10 mouse cellular contexts compared by ENCODE assay signal in the genomic region with DNA sequence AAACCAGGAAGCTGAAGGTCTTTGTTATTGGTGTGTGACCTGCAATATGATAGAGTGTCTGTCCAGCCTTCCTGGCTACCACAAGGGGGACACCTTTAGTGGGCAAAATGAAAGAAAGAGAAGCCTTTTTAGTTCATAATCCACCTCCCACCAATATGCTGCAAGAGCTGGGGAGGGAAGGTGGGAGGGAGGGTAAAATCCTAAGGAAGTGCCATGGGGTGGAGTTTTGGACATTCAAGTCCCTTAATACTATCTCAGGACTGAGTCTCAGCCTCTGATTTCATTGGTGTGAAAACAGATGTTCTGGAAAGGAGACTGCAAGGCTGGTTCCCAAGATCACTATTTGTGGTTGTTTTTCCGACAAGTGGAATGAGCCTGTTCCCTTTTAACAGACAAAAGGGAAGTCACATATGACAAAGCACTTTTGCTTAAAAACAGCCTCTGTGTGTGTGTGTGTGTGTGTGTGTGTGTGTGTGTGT. TPM values are rescaled to one million over a fixed set of nuclear protein-coding genes. Genes with fewer than 3 reads are reported as not detected.
DNase-seq lines count a peak whose midpoint lies in the region; ATAC-seq and TF ChIP-seq lines count a peak whose summit lies in the region.
"Had no signal": no experiment of that assay in that cellular context is flagged by ENCODE, and none has a peak within 500 bp of the region (broad histone marks: within the 10 kb centered on the region; RNA-seq: fewer than 3 reads in every experiment).

No protein-coding gene starts in this region.

- no peaks in the 10 kb centered on the region for H3K9me3 ChIP-seq in hindbrain, postnatal 0 days (ENCODE audit: low read length)
- H3K9me3 ChIP-seq in hindbrain, embryonic 16.5 days (ENCODE audit: control insufficient read depth, low read length): no peaks in the 10 kb centered on the region; the same call in 1 of the 2 replicates
- H3K9me3 ChIP-seq in heart, embryonic 15.5 days (replicated peaks): no peaks in the 10 kb centered on the region
- H3K9me3 ChIP-seq: limb, embryonic 15.5 days had no signal

- H3K4me2 ChIP-seq in hindbrain, postnatal 0 days (ENCODE audit: low read depth, low read length): no peak overlapping the region
- no peak overlapping the region for H3K4me2 ChIP-seq in hindbrain, embryonic 16.5 days (ENCODE audit: low read length)
- H3K4me2 ChIP-seq in heart, embryonic 15.5 days: no peak overlapping the region
- H3K4me2 ChIP-seq: limb, embryonic 15.5 days had no signal

- H3K4me1 ChIP-seq in hindbrain, postnatal 0 days (ENCODE audit: insufficient read depth, low read length): no peaks in the 10 kb centered on the region
- H3K4me1 ChIP-seq in hindbrain, embryonic 16.5 days (ENCODE audit: control insufficient read depth, insufficient read depth, low read depth, low read length): no peaks in the 10 kb centered on the region
- peaks cover 26% of the 10 kb centered on the region for H3K4me1 ChIP-seq in heart, embryonic 15.5 days (replicated peaks)
- H3K4me1 ChIP-seq: limb, embryonic 15.5 days had no signal

- no peak for ATAC-seq in hindbrain, postnatal 0 days
- ATAC-seq in hindbrain, embryonic 16.5 days: no peak
- no peak for ATAC-seq in heart, embryonic 15.5 days (replicated peaks; ENCODE audit: insufficient number of reproducible peaks, insufficient read depth, low FRiP score, low read depth)

- no peak overlapping the region for H3K4me3 ChIP-seq in hindbrain, postnatal 0 days (ENCODE audit: low read length)
- H3K4me3 ChIP-seq in hindbrain, embryonic 16.5 days (ENCODE audit: low read length): no peak overlapping the region
- H3K4me3 ChIP-seq in heart, embryonic 15.5 days: no peak overlapping the region
- H3K4me3 ChIP-seq: limb, embryonic 15.5 days; myocyte had no signal

- TF ChIP-seq CTCF in hindbrain, postnatal 0 days (IDR thresholded peaks at IDR 0.05; ENCODE audit: low read depth): peak; percentile 47

- no peak overlapping the region for H3K27ac ChIP-seq in hindbrain, postnatal 0 days
- no peak overlapping the region for H3K27ac ChIP-seq in hindbrain, embryonic 16.5 days (ENCODE audit: low read depth, low read length)
- peak overlapping the region; percentile 13; the same call in 1 of the 2 replicates for H3K27ac ChIP-seq in heart, embryonic 15.5 days
- H3K27ac ChIP-seq: limb, embryonic 15.5 days had no signal

- no peaks in the 10 kb centered on the region for H3K27me3 ChIP-seq in hindbrain, postnatal 0 days (ENCODE audit: insufficient read depth, low read length)
- H3K27me3 ChIP-seq in hindbrain, embryonic 16.5 days (replicated peaks; ENCODE audit: control insufficient read depth, insufficient read depth, low read length): no peaks in the 10 kb centered on the region
- H3K27me3 ChIP-seq in heart, embryonic 15.5 days: no peaks in the 10 kb centered on the region
- H3K27me3 ChIP-seq: limb, embryonic 15.5 days had no signal

- H3K9ac ChIP-seq in hindbrain, postnatal 0 days (replicated peaks; ENCODE audit: low read length): no peak overlapping the region
- no peak overlapping the region for H3K9ac ChIP-seq in hindbrain, embryonic 16.5 days (ENCODE audit: low read depth, low read length)
- H3K9ac ChIP-seq in heart, embryonic 15.5 days: no peak overlapping the region
- H3K9ac ChIP-seq: limb, embryonic 15.5 days had no signal

- no peaks in the 10 kb centered on the region for H3K36me3 ChIP-seq in hindbrain, postnatal 0 days (ENCODE audit: insufficient read depth, low read length)
- no peaks in the 10 kb centered on the region for H3K36me3 ChIP-seq in hindbrain, embryonic 16.5 days (ENCODE audit: control insufficient read depth, insufficient read depth, low read length)
- peaks cover 11% of the 10 kb centered on the region; the same call in 1 of the 2 replicates for H3K36me3 ChIP-seq in heart, embryonic 15.5 days
- H3K36me3 ChIP-seq: limb, embryonic 15.5 days had no signal

- no peak for DNase-seq in hindbrain, postnatal 0 days (ENCODE audit: low spot score)
- DNase-seq in lung, postnatal 36 days: peak; percentile 20
- no peak for DNase-seq in lung, postnatal 10 days
- no peak for DNase-seq in frontal cortex, postnatal 14 days (ENCODE audit: low spot score in 2 of 2)
- DNase-seq in adrenal gland, postnatal 14 days: no peak
- DNase-seq: cerebellum, postnatal 25 days had no signal

- 72% methylated on average over 1 of the region's 1 CpGs for WGBS in hindbrain, postnatal 0 days
- WGBS in hindbrain, embryonic 16.5 days: 81% methylated on average over 1 of the region's 1 CpGs
- 41% methylated on average over 1 of the region's 1 CpGs for WGBS in heart, embryonic 15.5 days

RNA-seq across cellular contexts. Expression of gene Slc8a1, which starts 25.9 kb away (rescaled TPM):
- total RNA-seq in hindbrain, postnatal 0 days (2014; rRNA removed): 121 and 143 TPM in 2 replicates
- polyA plus RNA-seq in hindbrain, postnatal 0 days (2015; fragmentation: Nextera tagmentation; extraction: Ambion mirVana): 19.7 and 21.3 TPM in 2 replicates
- polyA plus RNA-seq in hindbrain, embryonic 16.5 days (2015; fragmentation: Nextera tagmentation; extraction: Ambion mirVana): 18.0 and 19.7 TPM in 2 replicates
- polyA plus RNA-seq in heart, embryonic 15.5 days (2015; fragmentation: Nextera tagmentation; extraction: Ambion mirVana): 73.3 and 83.6 TPM in 2 replicates
- total RNA-seq in adrenal gland, postnatal 14 days (2021): 10.6 and 11.2 TPM in 2 replicates
